Mouse (Mus musculus): ENCODE measurements around the gene Olfr57. TPM values are rescaled to one million over a fixed set of nuclear protein-coding genes. Genes with fewer than 3 reads are reported as not detected.
"Not testable (repeated sequence)": the region's sequence is repeated elsewhere in the genome, so short reads cannot be mapped to it uniquely, and the experiment has no call there.

Gene Olfr57
- polyA plus RNA-seq (2012; rRNA removed), result not detected in 2 replicates

GRCm38 (mm10) chr10:79028441-79028840, at the start of gene Olfr57:
TSS of gene Olfr57 (plus strand) at chr10:79028741.
- TF ChIP-seq POLR2A (IDR thresholded peaks at IDR 0.05; ENCODE audit: borderline replicate concordance, extremely low read depth, insufficient read depth, insufficient read length, poor library complexity, severe bottlenecking) (no peak), CTCF (IDR thresholded peaks at IDR 0.05; ENCODE audit: borderline replicate concordance, extremely low read depth, insufficient read depth, insufficient read length) (no peak)
- DNase-seq (ENCODE audit: low read depth), result no peak

- TF ChIP-seq POLR2A (IDR thresholded peaks at IDR 0.05; ENCODE audit: borderline replicate concordance, extremely low read depth, insufficient read depth, insufficient read length, poor library complexity, severe bottlenecking) (no peak), CTCF (IDR thresholded peaks at IDR 0.05; ENCODE audit: borderline replicate concordance, extremely low read depth, insufficient read depth, insufficient read length) (no peak)
- no peak for DNase-seq (ENCODE audit: low read depth)
These were observed 47.8 kb upstream of the Olfr57 start, which contains the start of gene Olfr1352 for GRCm38 (mm10) chr10:78980750-78981149. TSS of gene Olfr1352 (plus strand) at chr10:78981050.

- TF ChIP-seq POLR2A (IDR thresholded peaks at IDR 0.05; ENCODE audit: borderline replicate concordance, extremely low read depth, insufficient read depth, insufficient read length, poor library complexity, severe bottlenecking) (no peak), CTCF (IDR thresholded peaks at IDR 0.05; ENCODE audit: borderline replicate concordance, extremely low read depth, insufficient read depth, insufficient read length) (no peak)
- DNase-seq (ENCODE audit: low read depth), result no peak
These were observed 16.4 kb upstream of the Olfr57 start, which contains the start of gene Olfr1351 for GRCm38 (mm10) chr10:79012172-79012571. TSS of gene Olfr1351 (plus strand) at chr10:79012472.

GRCm38 (mm10) chr10:79042457-79042856, 13.9 kb downstream of the Olfr57 start:
- DNase-seq (ENCODE audit: low read depth), result not testable (repeated sequence)

- not testable (repeated sequence) for DNase-seq (ENCODE audit: low read depth)
These were observed 28.8 kb downstream of the Olfr57 start for GRCm38 (mm10) chr10:79057370-79057769.

Other genes with a start within 250 kb of the Olfr57 start
- 12.9 and 18.2 TPM in 2 replicates for gene Slc1a6, start 248.2 kb upstream of the Olfr57 start, polyA plus RNA-seq (2012; rRNA removed)
- not detected in 2 replicates for gene Olfr1356, start 176.6 kb upstream of the Olfr57 start, polyA plus RNA-seq (2012; rRNA removed)
- gene Olfr1355, start 153.2 kb upstream of the Olfr57 start, polyA plus RNA-seq (2012; rRNA removed), result not detected in 2 replicates
- gene Olfr1354, start 115.6 kb upstream of the Olfr57 start, polyA plus RNA-seq (2012; rRNA removed), result not detected in 2 replicates
- not detected in 2 replicates for gene Olfr8, start 78.1 kb upstream of the Olfr57 start, polyA plus RNA-seq (2012; rRNA removed)
- not detected in 2 replicates for gene Olfr1353, start 65.4 kb upstream of the Olfr57 start, polyA plus RNA-seq (2012; rRNA removed)
- gene Olfr1352, start 47.7 kb upstream of the Olfr57 start, polyA plus RNA-seq (2012; rRNA removed), result not detected in 2 replicates
- gene Olfr1351, start 16.3 kb upstream of the Olfr57 start, polyA plus RNA-seq (2012; rRNA removed), result not detected in 2 replicates
- gene 2610008E11Rik, start 68.9 kb downstream of the Olfr57 start, polyA plus RNA-seq (2012; rRNA removed), result 18.9 and 29.3 TPM in 2 replicates
- gene Vmn2r80, start 120.0 kb downstream of the Olfr57 start, polyA plus RNA-seq (2012; rRNA removed), result not detected in 2 replicates
- not detected in 2 replicates for gene Vmn2r81, start 219.0 kb downstream of the Olfr57 start, polyA plus RNA-seq (2012; rRNA removed)